Mouse (Mus musculus) liver, postnatal 0 days (tissue): Measurements from ENCODE around the gene Ppp1r11.

ENCODE experiments used
- CTCF ChIP-seq: sonication (generic); IDR thresholded peaks from 2 replicates; pipeline ENCODE4 v1.5.1; 2016; ENCODE audit warnings: antibody characterized with exemption, low read depth
- EP300 ChIP-seq: IDR thresholded peaks from 2 replicates; pipeline ENCODE4 v1.6.1; 2016; ENCODE audit warnings: antibody characterized with exemption, low read depth, mild to moderate bottlenecking

DNA sequence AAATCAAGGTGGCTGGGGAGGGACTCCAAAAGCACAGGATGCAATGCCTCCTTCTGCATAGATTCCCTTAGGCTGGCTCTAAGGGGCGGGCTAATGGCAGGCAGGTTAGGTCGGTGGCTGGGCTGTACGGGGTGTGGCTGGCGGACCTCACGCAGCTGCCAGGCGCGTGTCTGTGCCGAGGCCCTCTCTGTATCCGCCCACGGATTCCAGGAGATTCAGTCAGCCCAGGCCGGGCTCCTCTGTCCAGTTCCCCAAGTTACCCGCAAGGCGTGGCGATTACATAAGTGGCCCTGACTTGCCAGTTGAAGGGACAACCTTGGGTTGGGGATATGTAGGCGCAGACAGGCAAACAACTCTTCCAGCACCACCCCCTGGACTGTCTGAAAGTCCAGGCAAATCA is 31.3 kb downstream of the Ppp1r11 start:
- TF ChIP-seq CTCF (no peak), EP300 (no peak)
